Mouse (Mus musculus): Measurements from ENCODE around the gene Nebl. TPM values are rescaled to one million over a fixed set of nuclear protein-coding genes. Genes with fewer than 3 reads are reported as not detected.

Nebl gene
- polyA plus RNA-seq, 1 experiment: 0.08 TPM

DNA sequence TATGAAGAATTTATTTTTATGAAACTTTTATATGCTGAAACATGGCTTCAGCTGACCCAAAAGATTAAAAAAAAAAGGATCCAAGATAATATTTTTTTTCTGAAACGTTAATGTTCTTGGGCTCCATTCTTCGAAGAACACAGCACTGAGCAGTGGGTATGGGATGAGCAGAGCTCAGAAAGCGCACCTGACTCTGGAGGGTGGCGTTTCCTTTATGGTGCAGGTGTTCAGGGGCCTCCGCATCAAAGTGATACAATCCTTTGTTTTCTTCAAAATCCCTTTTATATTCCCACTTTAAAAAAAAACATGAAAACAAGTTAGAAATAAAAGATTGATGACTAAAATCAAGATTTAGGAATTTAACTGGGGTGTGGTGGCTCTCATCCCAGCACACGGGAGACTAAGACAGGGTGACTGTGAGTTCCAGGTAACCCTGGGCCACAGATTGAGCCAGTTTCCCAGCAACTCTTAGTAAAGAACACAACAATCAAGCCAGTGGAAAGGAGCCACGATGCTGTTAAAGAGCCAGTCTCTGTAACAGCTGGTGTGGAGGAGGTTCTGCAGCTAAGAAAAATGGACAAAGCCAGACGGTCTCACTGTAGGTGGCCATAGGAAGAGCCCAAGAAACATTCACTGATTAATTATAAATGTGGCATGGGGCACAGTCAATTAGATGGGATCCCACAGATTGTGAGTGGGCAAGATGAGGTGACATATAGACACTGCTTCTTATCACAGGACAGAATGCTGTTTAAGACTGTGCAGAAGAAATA lies 317.6 kb downstream of the Nebl start:
- Histone ChIP-seq H3K79me2 (ENCODE audit: control insufficient read depth, insufficient read depth) (no peaks in the 10 kb centered on the region), H3K4me3 (no peak overlapping the region), H3K4me2 (ENCODE audit: low read depth) (no peak overlapping the region), H3ac (ENCODE audit: control insufficient read depth, insufficient read length) (no peak overlapping the region), H3K36me3 (ENCODE audit: control insufficient read depth, insufficient read depth) (no peaks in the 10 kb centered on the region), H3K27me3 (ENCODE audit: control insufficient read depth, insufficient read depth, insufficient read length) (no peaks in the 10 kb centered on the region)
- TF ChIP-seq CEBPB (IDR thresholded peaks at IDR 0.05; ENCODE audit: insufficient read depth, poor library complexity, severe bottlenecking) (no peak), MAX (IDR thresholded peaks at IDR 0.05; ENCODE audit: low read depth) (no peak), POLR2A (IDR thresholded peaks at IDR 0.05; ENCODE audit: insufficient read length, low read depth) (no peak), MYOD1 (IDR thresholded peaks at IDR 0.05; ENCODE audit: control insufficient read depth in 1 of 3, insufficient read length in 2 of 3, low read depth in 2 of 3) (no peak), USF1 (IDR thresholded peaks at IDR 0.05; ENCODE audit: low read depth) (no peak), SRF (IDR thresholded peaks at IDR 0.05; ENCODE audit: control insufficient read depth, insufficient read length, low read depth) (no peak), TCF12 (IDR thresholded peaks at IDR 0.05; ENCODE audit: insufficient read depth, poor library complexity, severe bottlenecking) (no peak), TCF3 (IDR thresholded peaks at IDR 0.05; ENCODE audit: insufficient read length, low read depth) (no peak)

DNA sequence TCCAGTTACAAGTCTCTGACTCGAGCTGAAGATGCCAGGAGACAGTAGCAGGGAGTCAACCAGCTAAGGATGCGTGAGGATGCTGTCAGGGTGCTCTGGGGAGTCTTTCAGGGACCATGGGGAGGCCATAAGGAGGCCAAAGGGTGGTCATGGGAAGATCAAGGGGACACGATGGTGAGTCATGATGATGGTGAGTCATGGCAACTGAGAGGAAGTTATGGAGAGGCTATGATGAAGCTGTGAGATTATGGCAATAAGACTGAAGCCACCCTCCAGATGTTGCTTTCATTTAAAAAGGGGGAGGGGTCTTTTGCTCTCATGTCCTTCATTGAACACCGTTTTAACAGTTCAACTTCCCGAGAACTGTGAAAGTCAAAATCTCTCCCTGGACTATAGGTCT lies 322.0 kb downstream of the Nebl start:
- Histone ChIP-seq H3K36me3 (ENCODE audit: control insufficient read depth, insufficient read depth) (no peaks in the 10 kb centered on the region), H3K4me2 (ENCODE audit: low read depth) (no peak overlapping the region), H3K27me3 (ENCODE audit: control insufficient read depth, insufficient read depth, insufficient read length) (no peaks in the 10 kb centered on the region), H3K79me2 (ENCODE audit: control insufficient read depth, insufficient read depth) (no peaks in the 10 kb centered on the region), H3ac (ENCODE audit: control insufficient read depth, insufficient read length) (no peak overlapping the region), H3K4me3 (no peak overlapping the region)
- TF ChIP-seq CEBPB (IDR thresholded peaks at IDR 0.05; ENCODE audit: insufficient read depth, poor library complexity, severe bottlenecking): no peak
- no peak for TF ChIP-seq MYOD1 (IDR thresholded peaks at IDR 0.05; ENCODE audit: control insufficient read depth in 1 of 3, insufficient read length in 2 of 3, low read depth in 2 of 3)
- TF ChIP-seq MYOG (IDR thresholded peaks at IDR 0.05; ENCODE audit: control insufficient read depth in 1 of 3, insufficient read depth in 1 of 3, insufficient read length in 2 of 3, low read depth in 2 of 3): no peak
- TF ChIP-seq E2F4 (IDR thresholded peaks at IDR 0.05; ENCODE audit: insufficient read depth): no peak
- no peak for TF ChIP-seq USF1 (IDR thresholded peaks at IDR 0.05; ENCODE audit: low read depth)
- TF ChIP-seq POLR2AphosphoS2 (IDR thresholded peaks at IDR 0.05; ENCODE audit: insufficient read length, low read depth): no peak
- no peak for TF ChIP-seq SRF (IDR thresholded peaks at IDR 0.05; ENCODE audit: control insufficient read depth, insufficient read length, low read depth)
- TF ChIP-seq MAX (IDR thresholded peaks at IDR 0.05; ENCODE audit: low read depth): no peak
- no peak for TF ChIP-seq POLR2A (IDR thresholded peaks at IDR 0.05; ENCODE audit: insufficient read length, low read depth)
- TF ChIP-seq TCF12 (IDR thresholded peaks at IDR 0.05; ENCODE audit: insufficient read depth, poor library complexity, severe bottlenecking): no peak
- no peak for TF ChIP-seq REST (IDR thresholded peaks at IDR 0.05; ENCODE audit: insufficient read depth, insufficient read length)

DNA sequence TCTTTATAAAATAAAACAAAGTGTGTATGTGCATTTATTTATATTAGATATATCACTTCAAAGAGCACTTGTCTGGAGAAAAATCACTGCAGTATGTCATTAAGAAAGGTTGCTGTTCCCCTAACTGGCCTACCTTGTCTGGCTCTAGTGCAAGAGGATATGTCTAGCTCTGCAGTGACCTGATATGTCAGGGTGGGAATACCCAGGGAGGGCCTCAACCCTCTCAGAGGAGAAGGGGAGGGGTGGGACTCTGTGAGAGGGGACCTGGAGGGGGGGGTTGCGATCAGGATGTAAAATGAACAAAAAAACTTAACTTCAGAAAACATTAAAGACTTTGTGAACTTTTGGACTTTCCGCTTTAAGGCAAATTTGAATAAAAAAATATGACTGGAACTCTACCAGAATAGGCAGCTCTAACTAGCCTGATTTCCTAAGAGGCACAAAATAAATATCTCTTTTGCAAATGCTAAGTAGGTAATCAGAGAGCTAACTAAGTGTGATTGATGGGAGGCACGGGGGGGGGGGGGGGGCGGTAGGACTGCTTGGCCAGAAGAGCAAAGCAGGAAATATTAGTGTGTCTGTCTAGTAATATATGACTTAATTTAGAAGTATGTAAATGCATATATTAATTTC lies 325.2 kb downstream of the Nebl start:
- Histone ChIP-seq H3K4me2 (ENCODE audit: low read depth) (no peak overlapping the region), H3K36me3 (ENCODE audit: control insufficient read depth, insufficient read depth) (no peaks in the 10 kb centered on the region)
- TF ChIP-seq CEBPB (IDR thresholded peaks at IDR 0.05; ENCODE audit: insufficient read depth, poor library complexity, severe bottlenecking): no peak
- no peak for TF ChIP-seq E2F4 (IDR thresholded peaks at IDR 0.05; ENCODE audit: insufficient read depth)
- no peak for TF ChIP-seq POLR2A (IDR thresholded peaks at IDR 0.05; ENCODE audit: insufficient read length, low read depth)
- TF ChIP-seq MYOG (IDR thresholded peaks at IDR 0.05; ENCODE audit: control insufficient read depth in 1 of 3, insufficient read depth in 1 of 3, insufficient read length in 2 of 3, low read depth in 2 of 3): no peak
- no peak for TF ChIP-seq TCF12 (IDR thresholded peaks at IDR 0.05; ENCODE audit: insufficient read depth, poor library complexity, severe bottlenecking)
- no peak for TF ChIP-seq TCF3 (IDR thresholded peaks at IDR 0.05; ENCODE audit: insufficient read length, low read depth)
- no peak for TF ChIP-seq MAX (IDR thresholded peaks at IDR 0.05; ENCODE audit: low read depth)
- no peak for TF ChIP-seq REST (IDR thresholded peaks at IDR 0.05; ENCODE audit: insufficient read depth, insufficient read length)
- TF ChIP-seq SRF (IDR thresholded peaks at IDR 0.05; ENCODE audit: control insufficient read depth, insufficient read length, low read depth): no peak
- no peak for TF ChIP-seq MYOD1 (IDR thresholded peaks at IDR 0.05; ENCODE audit: control insufficient read depth in 1 of 3, insufficient read length in 2 of 3, low read depth in 2 of 3)
- no peak for TF ChIP-seq USF1 (IDR thresholded peaks at IDR 0.05; ENCODE audit: low read depth)
- no peak for TF ChIP-seq POLR2AphosphoS2 (IDR thresholded peaks at IDR 0.05; ENCODE audit: insufficient read length, low read depth)

DNA sequence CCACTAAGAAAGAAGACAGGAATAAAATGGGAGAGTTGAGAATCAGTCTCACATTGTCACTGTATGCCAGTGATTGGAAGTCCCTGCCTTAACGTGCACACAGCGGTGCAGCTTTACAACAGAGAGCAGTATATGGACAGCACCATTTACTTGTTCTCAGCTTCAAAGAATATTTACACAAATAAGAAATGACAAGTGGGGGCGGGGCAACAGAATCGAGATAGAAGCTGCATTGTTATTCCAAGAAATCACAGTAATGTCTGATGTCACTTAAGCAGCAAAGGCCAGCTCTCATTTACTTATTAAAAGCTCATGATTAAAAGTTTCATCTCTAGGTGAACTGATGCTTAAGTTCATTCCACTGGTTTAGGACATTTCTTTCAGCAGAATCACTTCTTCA lies 328.8 kb downstream of the Nebl start:
- H3K4me3 ChIP-seq: no peak overlapping the region
- no peak for TF ChIP-seq USF1 (IDR thresholded peaks at IDR 0.05; ENCODE audit: low read depth)
- no peak for TF ChIP-seq REST (IDR thresholded peaks at IDR 0.05; ENCODE audit: insufficient read depth, insufficient read length)
- TF ChIP-seq MYOD1 (IDR thresholded peaks at IDR 0.05; ENCODE audit: control insufficient read depth in 1 of 3, insufficient read length in 2 of 3, low read depth in 2 of 3): no peak
- TF ChIP-seq POLR2A (IDR thresholded peaks at IDR 0.05; ENCODE audit: insufficient read length, low read depth): no peak
- H3K4me2 ChIP-seq (ENCODE audit: low read depth): no peak overlapping the region
- H3K36me3 ChIP-seq (ENCODE audit: control insufficient read depth, insufficient read depth): no peaks in the 10 kb centered on the region
- H3ac ChIP-seq (ENCODE audit: control insufficient read depth, insufficient read length): no peak overlapping the region
- H3K27me3 ChIP-seq (ENCODE audit: control insufficient read depth, insufficient read depth, insufficient read length): no peaks in the 10 kb centered on the region
- no peaks in the 10 kb centered on the region for H3K79me2 ChIP-seq (ENCODE audit: control insufficient read depth, insufficient read depth)

More for the DNA sequence above, 325.2 kb downstream of the Nebl start:
- Histone ChIP-seq H3K27me3 (ENCODE audit: control insufficient read depth, insufficient read depth, insufficient read length) (no peaks in the 10 kb centered on the region), H3K79me2 (ENCODE audit: control insufficient read depth, insufficient read depth) (no peaks in the 10 kb centered on the region), H3K4me3 (no peak overlapping the region), H3ac (ENCODE audit: control insufficient read depth, insufficient read length) (no peak overlapping the region)

Data from myocyte (in vitro differentiated cells).